20 mouse cellular contexts compared by ENCODE assay signal in genomic region chr16:41102805-41103204, GRCm38 (mm10).
DNase-seq lines count a peak whose midpoint lies in the region; ATAC-seq and TF ChIP-seq lines count a peak whose summit lies in the region.
"Had no signal": no experiment of that assay in that cellular context is flagged by ENCODE, and none has a peak within 500 bp of the region (broad histone marks: within the 10 kb centered on the region; RNA-seq: fewer than 3 reads in every experiment).

No protein-coding gene starts in this region.

- no peak overlapping the region for H3K4me3 ChIP-seq in left cerebral cortex, adult 2 months

- intact Hi-C loops in left cerebral cortex, adult 2 months (cut with DNase I): no loop called here

- peak; percentile 93 for ATAC-seq in frontal cortex, adult (ENCODE audit: low TSS enrichment)
- ATAC-seq: activated CD4-positive, CD25-positive, alpha-beta regulatory T cell, adult 4 months; CD4-positive, CD25-positive, alpha-beta regulatory T cell, adult 4 months; Patski had no signal

- H3K27ac ChIP-seq in left cerebral cortex, adult 2 months: no peak overlapping the region; the same call in 1 of the 2 replicates

- DNase-seq in frontal cortex, postnatal 36 days (ENCODE audit: low spot score in 2 of 2): no peak
- peak; percentile 14 for DNase-seq in left cerebral cortex, adult 11 months (ENCODE audit: low spot score)
- DNase-seq in left cerebral cortex, adult 2 months (ENCODE audit: extremely low spot score in 1 of 2, low spot score in 2 of 2): no peak
- peak; percentile 65 for DNase-seq in brain, adult 2 months (ENCODE audit: low read depth, low spot score)
- peak; percentile 41 for DNase-seq in telencephalon, adult 2 months (ENCODE audit: low read depth, low spot score)
- DNase-seq in right cerebral cortex, postnatal 4 days: no peak
- DNase-seq in thymus, postnatal 14 days: no peak
- DNase-seq: adrenal gland, adult 2 months; adrenal gland, adult 8-10 months; adrenal gland, postnatal 10 days; adrenal gland, postnatal 14 days; adrenal gland, postnatal 25 days; adrenal gland, postnatal 36 days; B cell, adult 2 months; cerebellum, adult 11 months; cerebellum, adult 11-12 months had no signal

- TF ChIP-seq CTCF in left cerebral cortex, adult 2 months (IDR thresholded peaks at IDR 0.05): no peak

Comparison
In these comparisons a context has a peak if more than half of its experiments do, and no peak if none do; other contexts are left out.
1. DNase-seq: peak in left cerebral cortex, adult 11 months (single experiment), brain, adult 2 months (single experiment) and telencephalon, adult 2 months (single experiment); none in frontal cortex, postnatal 36 days (0 of 2), left cerebral cortex, adult 2 months (0 of 2), right cerebral cortex, postnatal 4 days (single experiment) and thymus, postnatal 14 days (single experiment).